In the genomic region with DNA sequence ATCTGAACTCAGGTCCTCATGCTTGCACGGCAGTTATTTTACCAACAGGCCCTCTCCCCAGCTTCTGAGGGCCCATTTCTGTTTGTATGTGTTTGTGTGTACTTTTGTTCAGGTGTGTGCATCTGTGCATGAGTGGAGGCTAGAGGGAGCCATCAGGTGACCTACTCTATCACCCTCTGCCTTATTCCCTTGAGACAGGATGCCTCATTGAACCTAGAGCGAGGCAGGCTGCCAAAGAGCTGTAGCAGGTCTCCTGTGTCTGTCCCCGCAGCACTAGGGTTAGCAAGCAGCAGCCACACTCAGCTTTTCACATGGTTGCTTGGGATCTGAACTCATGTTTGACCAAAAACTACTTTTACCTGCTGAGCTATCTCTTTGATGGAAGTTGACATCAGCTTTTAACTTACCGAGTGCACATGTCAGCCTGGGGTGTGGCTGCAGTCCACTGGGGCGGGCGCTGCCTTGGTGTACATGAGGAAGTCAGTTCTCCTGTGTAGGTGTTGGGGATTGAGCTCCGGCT, we compare ENCODE assay signal across 30 mouse cellular contexts. TPM values are rescaled to one million over a fixed set of nuclear protein-coding genes. Genes with fewer than 3 reads are reported as not detected.
"Had no signal": no experiment of that assay in that cellular context is flagged by ENCODE, and none has a peak within 500 bp of the region (broad histone marks: within the 10 kb centered on the region; RNA-seq: fewer than 3 reads in every experiment).

No protein-coding gene starts in this region.

- H3K27ac ChIP-seq: intestine, embryonic 15.5 days; liver, embryonic 13.5 days; macrophage; midbrain, embryonic 12.5 days; midbrain, embryonic 15.5 days; neural tube, embryonic 12.5 days; neural tube, embryonic 15.5 days; stomach, postnatal 0 days had no signal

- H3K9me3 ChIP-seq: intestine, embryonic 15.5 days; liver, embryonic 13.5 days; midbrain, embryonic 12.5 days; midbrain, embryonic 15.5 days; neural tube, embryonic 12.5 days; neural tube, embryonic 15.5 days had no signal

- H3K4me3 ChIP-seq: intestine, embryonic 15.5 days; liver, embryonic 13.5 days; midbrain, embryonic 12.5 days; midbrain, embryonic 15.5 days; neural tube, embryonic 12.5 days; neural tube, embryonic 15.5 days had no signal

- H3K36me3 ChIP-seq: intestine, embryonic 15.5 days; liver, embryonic 13.5 days; midbrain, embryonic 12.5 days; midbrain, embryonic 15.5 days; neural tube, embryonic 12.5 days; neural tube, embryonic 15.5 days had no signal

- H3K4me1 ChIP-seq: intestine, embryonic 15.5 days; midbrain, embryonic 12.5 days; midbrain, embryonic 15.5 days; neural tube, embryonic 12.5 days; neural tube, embryonic 15.5 days had no signal

- H3K27me3 ChIP-seq: intestine, embryonic 15.5 days; liver, embryonic 13.5 days; midbrain, embryonic 12.5 days; midbrain, embryonic 15.5 days; neural tube, embryonic 12.5 days; neural tube, embryonic 15.5 days had no signal

- DNase-seq: kidney, adult 11 months; kidney, adult 9 months; kidney, postnatal 10 days; kidney, postnatal 4 days; layer of hippocampus, adult 9-11 months; liver, embryonic 13.5 days; lung, adult 2 months; retina, postnatal 1 day; right cerebral cortex, postnatal 25 days; thymus, adult 2 months; thymus, postnatal 14 days; thymus, postnatal 4 days had no signal

- H3K9ac ChIP-seq: intestine, embryonic 15.5 days; liver, embryonic 13.5 days; midbrain, embryonic 12.5 days; midbrain, embryonic 15.5 days; neural tube, embryonic 12.5 days; neural tube, embryonic 15.5 days had no signal

- H3K4me2 ChIP-seq: intestine, embryonic 15.5 days; liver, embryonic 13.5 days; midbrain, embryonic 12.5 days; midbrain, embryonic 15.5 days; neural tube, embryonic 12.5 days; neural tube, embryonic 15.5 days had no signal

RNA-seq across cellular contexts. Expression of a gene that starts 24.9 kb away (rescaled TPM):
- total RNA-seq: layer of hippocampus, adult 18-20 months had no signal
- polyA plus RNA-seq: liver, adult 2 months had no signal

RNA-seq across cellular contexts. Expression of a gene that starts 47.1 kb away (rescaled TPM):
- total RNA-seq: layer of hippocampus, adult 18-20 months; layer of hippocampus, postnatal 25 days; left cerebral cortex, adult 18-20 months; left cerebral cortex, postnatal 36 days; liver, adult 2 months; megakaryocyte, adult 5-6 weeks had no signal
- polyA plus RNA-seq: intestine, embryonic 15.5 days; limb, embryonic 11.5 days; limb, embryonic 14.5 days; liver, adult 2 months; liver, embryonic 13.5 days; liver, embryonic 16.5 days; lung, adult 2 months; lung, embryonic 16.5 days; macrophage; midbrain, embryonic 12.5 days; midbrain, embryonic 15.5 days; neural tube, embryonic 12.5 days; neural tube, embryonic 15.5 days; stomach, embryonic 14.5 days; stomach, postnatal 0 days; thymus, adult 2 months had no signal

RNA-seq across cellular contexts. Expression of a gene that starts 54.1 kb away (rescaled TPM):
- total RNA-seq: layer of hippocampus, adult 18-20 months; layer of hippocampus, postnatal 25 days; left cerebral cortex, adult 18-20 months; left cerebral cortex, postnatal 36 days; liver, adult 2 months; megakaryocyte, adult 5-6 weeks had no signal
- polyA plus RNA-seq: intestine, embryonic 15.5 days; limb, embryonic 11.5 days; limb, embryonic 14.5 days; liver, adult 2 months; liver, embryonic 13.5 days; liver, embryonic 16.5 days; lung, embryonic 16.5 days; macrophage; midbrain, embryonic 12.5 days; neural tube, embryonic 12.5 days; stomach, embryonic 14.5 days had no signal
